Mouse (Mus musculus) E14TG2a.4 (cell line): Measurements from ENCODE around the gene Ush1g.

Source experiments
- CTCF ChIP-seq: conservative IDR thresholded peaks from 2 replicates; pipeline ENCODE4 v1.5.1; 2014; ENCODE audit warnings: low read length
- POU5F1 ChIP-seq: IDR thresholded peaks from 2 replicates; pipeline ENCODE4 v1.6.1; 2014; ENCODE audit warnings: low read length, borderline replicate concordance

- no peak for TF ChIP-seq CTCF
- TF ChIP-seq POU5F1 = no peak
Observed at GRCm38 (mm10) chr11:115303167-115303566, 18.7 kb downstream of the Ush1g start.
